Mouse (Mus musculus) ES-E14 (cell line): ENCODE data around the gene Atrn.

ENCODE experiments used
- CHD2 ChIP-seq: IDR thresholded peaks from 2 replicates; pipeline ENCODE4 v1.6.1; 2014; ENCODE audit warnings: mild to moderate bottlenecking, low read depth, low read length, inconsistent platforms
- ZNF384 ChIP-seq: IDR thresholded peaks from 2 replicates; pipeline ENCODE4 v1.6.1; 2012; ENCODE audit warnings: low read depth, low read length, inconsistent platforms

GRCm38 (mm10) chr2:131059781-131060540 lies 153.7 kb downstream of the Atrn start:
- no peak for TF ChIP-seq ZNF384
- TF ChIP-seq CHD2, result no peak
